Mouse (Mus musculus) testis, adult 2 months (tissue): Measurements from ENCODE around the gene Krt87. TPM values are rescaled to one million over a fixed set of nuclear protein-coding genes. Genes with fewer than 3 reads are reported as not detected.
A peak's percentile ranks its signal among the peaks of the same experiment; 100 is the strongest.

Source experiments
- H3K27ac ChIP-seq: fragments of 200-500 bp; 2 replicates; pipeline ENCODE4 v1.5.1; 2012; ENCODE audit warnings: low read depth, low read length; ENCODE audit not compliant: control insufficient read depth, insufficient read depth
- H3K27me3 ChIP-seq: fragments of 200-500 bp; 2 replicates; pipeline ENCODE4 v1.6.1; 2012; ENCODE audit warnings: mild to moderate bottlenecking, low read length, moderate library complexity; ENCODE audit not compliant: control insufficient read depth, insufficient read depth
- H3K36me3 ChIP-seq: fragments of 200-500 bp; 2 replicates; pipeline ENCODE4 v1.6.1; 2012; ENCODE audit warnings: mild to moderate bottlenecking, low read length; ENCODE audit not compliant: control insufficient read depth, insufficient read depth
- H3K4me1 ChIP-seq: fragments of 200-500 bp; 2 replicates; pipeline ENCODE4 v1.6.1; 2012; ENCODE audit warnings: low read length; ENCODE audit not compliant: control insufficient read depth, insufficient read depth
- H3K4me3 ChIP-seq: fragments of 200-500 bp; 2 replicates; pipeline ENCODE4 v1.5.1; 2012; ENCODE audit warnings: low read depth, mild to moderate bottlenecking, low read length, moderate library complexity, mixed read lengths; ENCODE audit not compliant: control insufficient read depth
- CTCF ChIP-seq: fragments of 200-500 bp; IDR thresholded peaks from 2 replicates; pipeline ENCODE4 v1.5.1; 2012; ENCODE audit warnings: low read depth, mild to moderate bottlenecking, inconsistent platforms, low read length, moderate library complexity; ENCODE audit not compliant: control insufficient read depth, insufficient read depth, insufficient replicate concordance
- POLR2A ChIP-seq: fragments of 200-500 bp; IDR thresholded peaks from 2 replicates; pipeline ENCODE4 v1.6.1; 2012; ENCODE audit warnings: low read depth, mild to moderate bottlenecking, inconsistent platforms, low read length, moderate library complexity; ENCODE audit not compliant: control insufficient read depth
- polyA plus RNA-seq: library from polyadenylated mRNA; depleted of rRNA; stranded (reverse); fragments of >200 nt; gene quantifications from 2 replicates; pipeline ENCODE4 v1.2.3, GENCODE M21; 2012; rRNA removed

The Krt87 gene
- polyA plus RNA-seq: not detected in 2 replicates

DNA sequence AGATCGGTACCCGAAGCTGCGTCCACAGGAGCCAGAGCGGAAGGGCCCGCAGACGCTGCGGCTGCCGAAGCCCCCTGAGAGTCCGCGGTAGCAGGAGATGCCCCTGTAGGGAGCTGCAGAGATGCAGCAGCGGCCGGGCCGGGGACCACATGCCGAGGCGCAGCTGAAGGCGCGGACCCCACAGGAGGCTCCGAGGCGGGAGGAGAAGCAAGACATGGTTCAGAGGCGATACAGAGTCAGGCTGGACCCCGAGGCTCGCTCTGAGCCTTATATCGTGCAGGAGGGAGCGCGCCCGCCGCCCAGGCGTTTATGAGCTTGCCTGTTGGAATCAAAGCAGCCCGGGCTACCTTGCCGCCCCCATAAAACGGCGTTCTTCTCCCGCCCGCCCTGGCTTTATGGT is at the start of gene Krt87:
Krt87 (minus strand) TSS at position 250 of the 400 bp plus-strand sequence.
- TF ChIP-seq CTCF (no peak), POLR2A (no peak)
- peaks cover 4% of the 10 kb centered on the region; the same call in 1 of the 2 replicates for H3K27me3 ChIP-seq
- no peaks in the 10 kb centered on the region for H3K36me3 ChIP-seq
- peaks cover 6% of the 10 kb centered on the region; the same call in 1 of the 2 replicates for H3K4me1 ChIP-seq
- peak within 1 kb of the TSS; percentile 27 for H3K4me3 ChIP-seq
- no peak within 1 kb of the TSS for H3K27ac ChIP-seq

- TF ChIP-seq CTCF: no peak
- no peak for TF ChIP-seq POLR2A
- Histone ChIP-seq H3K36me3 (no peaks in the 10 kb centered on the region), H3K27ac (no peak overlapping the region), H3K4me1 (no peaks in the 10 kb centered on the region), H3K4me3 (no peak overlapping the region), H3K27me3 (no peaks in the 10 kb centered on the region)
Measured at GRCm38 (mm10) chr15:101485911-101486635, 47.5 kb upstream of the Krt87 start.

- no peaks in the 10 kb centered on the region for H3K27me3 ChIP-seq
- no peak for TF ChIP-seq CTCF
- TF ChIP-seq POLR2A: no peak
Measured at GRCm38 (mm10) chr15:101484939-101485338, 46.3 kb upstream of the Krt87 start.

GRCm38 (mm10) chr15:101483646-101484045 is 45.0 kb upstream of the Krt87 start:
- Histone ChIP-seq H3K4me1 (peaks cover 7% of the 10 kb centered on the region), H3K27me3 (no peaks in the 10 kb centered on the region), H3K4me3 (no peak overlapping the region), H3K27ac (no peak overlapping the region), H3K36me3 (no peaks in the 10 kb centered on the region)
- TF ChIP-seq CTCF (no peak), POLR2A (no peak)

More at GRCm38 (mm10) chr15:101484939-101485338, 46.3 kb upstream of the Krt87 start:
- no peak overlapping the region for H3K27ac ChIP-seq
- H3K4me1 ChIP-seq: no peaks in the 10 kb centered on the region
- H3K4me3 ChIP-seq: no peak overlapping the region
- no peaks in the 10 kb centered on the region for H3K36me3 ChIP-seq

DNA sequence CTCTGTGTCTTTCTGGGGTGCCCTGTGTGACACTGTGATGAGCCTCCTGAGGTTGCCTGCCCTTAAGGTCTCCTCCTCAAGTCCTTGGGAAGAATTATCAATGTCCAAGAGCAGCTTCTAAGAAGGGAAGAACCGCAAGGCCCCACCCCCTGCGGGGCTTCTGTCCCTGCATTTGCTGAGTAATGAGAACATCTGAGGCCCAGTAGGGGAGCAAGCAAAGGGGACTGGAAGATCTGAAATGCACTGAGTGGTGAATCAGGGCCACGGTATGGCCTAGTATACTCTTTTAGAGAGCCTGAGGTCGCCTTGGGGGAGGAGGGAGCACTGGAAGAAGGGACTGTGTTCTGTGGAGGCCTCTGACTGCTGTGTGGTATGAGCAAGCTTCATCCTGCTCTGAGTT is 43.5 kb upstream of the Krt87 start:
- no peaks in the 10 kb centered on the region for H3K27me3 ChIP-seq
- H3K4me1 ChIP-seq: peaks cover 7% of the 10 kb centered on the region
- H3K36me3 ChIP-seq: no peaks in the 10 kb centered on the region
- no peak overlapping the region for H3K4me3 ChIP-seq
- TF ChIP-seq POLR2A: no peak
- TF ChIP-seq CTCF: no peak
- no peak overlapping the region for H3K27ac ChIP-seq

DNA sequence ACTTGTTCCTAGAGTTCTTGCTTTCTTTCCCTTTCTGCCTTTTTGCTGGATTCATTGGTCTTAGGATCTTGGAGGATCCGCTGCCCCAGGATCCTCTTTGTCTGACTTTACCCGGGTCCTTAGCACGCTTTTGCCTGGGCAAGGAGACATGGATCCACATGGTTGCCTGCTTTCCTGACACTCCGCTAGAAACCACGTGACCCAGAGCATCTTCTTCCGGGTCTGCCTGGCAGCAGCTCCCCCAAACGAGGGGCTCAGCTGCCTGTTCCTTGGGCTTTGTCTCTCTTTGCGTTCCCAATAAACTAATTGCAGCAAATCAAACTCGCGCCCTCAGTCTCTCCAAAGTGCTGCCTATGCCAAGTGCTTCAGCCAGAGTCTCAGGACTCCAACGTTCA is 41.1 kb upstream of the Krt87 start:
- H3K4me1 ChIP-seq: peaks cover 7% of the 10 kb centered on the region
- no peaks in the 10 kb centered on the region for H3K27me3 ChIP-seq
- H3K36me3 ChIP-seq: no peaks in the 10 kb centered on the region
- H3K4me3 ChIP-seq: peak overlapping the region; percentile 46; the same call in 1 of the 2 replicates
- TF ChIP-seq POLR2A: no peak
- TF ChIP-seq CTCF: no peak
- no peak overlapping the region for H3K27ac ChIP-seq

- Histone ChIP-seq H3K36me3 (no peaks in the 10 kb centered on the region), H3K27ac (no peak overlapping the region), H3K27me3 (no peaks in the 10 kb centered on the region), H3K4me3 (peak overlapping the region; percentile 46), H3K4me1 (peaks cover 7% of the 10 kb centered on the region)
- TF ChIP-seq CTCF (peak; percentile 13; the same call in 1 of the 2 replicates), POLR2A (no peak)
Measured at GRCm38 (mm10) chr15:101479007-101479665, 40.5 kb upstream of the Krt87 start.
